ENCODE assay signal across 35 mouse cellular contexts in genomic region chr7:124647131-124647530, GRCm38 (mm10).
"Had no signal": no experiment of that assay in that cellular context is flagged by ENCODE, and none has a peak within 500 bp of the region (broad histone marks: within the 10 kb centered on the region; RNA-seq: fewer than 3 reads in every experiment).

No protein-coding gene starts in this region.

- H3K27ac ChIP-seq: heart, adult 2 months; heart, embryonic 10.5 days; heart, embryonic 13.5 days; heart, embryonic 15.5 days; hindbrain, embryonic 10.5 days; hindbrain, embryonic 12.5 days; hindbrain, embryonic 13.5 days; hindbrain, embryonic 14.5 days; hindbrain, embryonic 15.5 days; hindbrain, postnatal 0 days; intestine, embryonic 15.5 days; kidney, embryonic 15.5 days; kidney, postnatal 0 days; layer of hippocampus, adult 2 months had no signal

- H3K4me3 ChIP-seq: heart, adult 2 months; heart, embryonic 10.5 days; heart, embryonic 12.5 days; heart, embryonic 13.5 days; heart, embryonic 15.5 days; hindbrain, embryonic 10.5 days; hindbrain, embryonic 12.5 days; hindbrain, embryonic 13.5 days; hindbrain, embryonic 15.5 days; intestine, embryonic 15.5 days; kidney, embryonic 15.5 days; layer of hippocampus, adult 2 months had no signal

- DNase-seq: heart, adult 2 months; heart, postnatal 10 days; heart, postnatal 14 days; heart, postnatal 36 days; heart, postnatal 4 days; kidney, adult 11 months; kidney, adult 18-20 months; kidney, adult 2 months; kidney, adult 8-10 months; kidney, adult 9 months; kidney, postnatal 10 days; kidney, postnatal 14 days; kidney, postnatal 25 days; kidney, postnatal 36 days; kidney, postnatal 4 days; layer of hippocampus, adult 9-11 months; layer of hippocampus, postnatal 36 days had no signal

- H3K9me3 ChIP-seq: heart, embryonic 10.5 days; heart, embryonic 12.5 days; heart, embryonic 13.5 days; heart, embryonic 15.5 days; hindbrain, embryonic 10.5 days; hindbrain, embryonic 12.5 days; hindbrain, embryonic 13.5 days; hindbrain, embryonic 15.5 days; intestine, embryonic 15.5 days; kidney, embryonic 15.5 days had no signal

- H3K36me3 ChIP-seq: heart, embryonic 10.5 days; heart, embryonic 12.5 days; heart, embryonic 13.5 days; heart, embryonic 15.5 days; hindbrain, embryonic 10.5 days; hindbrain, embryonic 12.5 days; hindbrain, embryonic 13.5 days; hindbrain, embryonic 15.5 days; intestine, embryonic 15.5 days; kidney, embryonic 15.5 days had no signal

- H3K27me3 ChIP-seq: heart, embryonic 12.5 days; heart, embryonic 15.5 days; hindbrain, embryonic 12.5 days; hindbrain, embryonic 13.5 days; hindbrain, embryonic 15.5 days; intestine, embryonic 15.5 days; kidney, embryonic 15.5 days had no signal

- H3K9ac ChIP-seq: heart, embryonic 12.5 days; heart, embryonic 13.5 days; heart, embryonic 15.5 days; hindbrain, embryonic 12.5 days; hindbrain, embryonic 13.5 days; hindbrain, embryonic 14.5 days; hindbrain, embryonic 15.5 days; intestine, embryonic 15.5 days; kidney, embryonic 15.5 days had no signal

- H3K4me1 ChIP-seq: heart, embryonic 10.5 days; heart, embryonic 12.5 days; heart, embryonic 13.5 days; heart, embryonic 15.5 days; intestine, embryonic 15.5 days had no signal

- ATAC-seq: hindbrain, embryonic 16.5 days; hindbrain, postnatal 0 days; inflammation-experienced regulatory T-cells, adult 6 months; intestine, embryonic 15.5 days; intestine, embryonic 16.5 days; intestine, postnatal 0 days had no signal

- H3K4me2 ChIP-seq: heart, embryonic 12.5 days; heart, embryonic 13.5 days; heart, embryonic 15.5 days; hindbrain, embryonic 12.5 days; hindbrain, embryonic 13.5 days; hindbrain, embryonic 14.5 days; hindbrain, embryonic 15.5 days; intestine, embryonic 15.5 days; kidney, embryonic 15.5 days had no signal
